ENCODE assay signal across 25 mouse cellular contexts in the genomic region with DNA sequence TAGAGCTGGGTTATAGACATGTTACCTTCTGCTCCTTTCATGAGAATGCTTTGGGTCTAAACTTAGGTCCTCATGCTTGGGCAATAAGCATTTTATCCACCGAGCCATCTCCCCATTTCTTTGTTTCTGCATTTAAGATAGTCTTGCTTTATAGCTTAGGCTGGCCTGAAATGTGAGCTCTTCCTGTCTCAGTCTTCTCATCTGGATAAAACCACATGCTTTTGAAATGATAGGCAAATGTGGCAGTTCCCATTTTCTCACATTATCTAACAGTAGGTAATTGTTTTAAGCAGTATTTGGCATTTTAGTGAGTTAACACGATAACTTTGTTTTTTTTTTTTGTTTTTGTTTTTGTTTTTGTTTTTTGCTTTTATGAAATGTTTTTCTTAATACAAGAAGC.
"Had no signal": no experiment of that assay in that cellular context is flagged by ENCODE, and none has a peak within 500 bp of the region (broad histone marks: within the 10 kb centered on the region; RNA-seq: fewer than 3 reads in every experiment).

No protein-coding gene starts in this region.

- H3K36me3 ChIP-seq: embryonic facial prominence, embryonic 10.5 days; embryonic facial prominence, embryonic 12.5 days; embryonic facial prominence, embryonic 13.5 days; embryonic facial prominence, embryonic 15.5 days; forebrain, embryonic 10.5 days; forebrain, embryonic 12.5 days; forebrain, embryonic 15.5 days had no signal

- H3K27ac ChIP-seq: embryonic facial prominence, embryonic 10.5 days; embryonic facial prominence, embryonic 12.5 days; embryonic facial prominence, embryonic 13.5 days; embryonic facial prominence, embryonic 15.5 days; forebrain, embryonic 10.5 days; forebrain, embryonic 12.5 days; forebrain, embryonic 13.5 days; forebrain, embryonic 15.5 days; gastrocnemius, adult 2 months; heart, adult 2 months had no signal

- H3K9ac ChIP-seq: embryonic facial prominence, embryonic 12.5 days; embryonic facial prominence, embryonic 13.5 days; embryonic facial prominence, embryonic 15.5 days; forebrain, embryonic 12.5 days; forebrain, embryonic 13.5 days; forebrain, embryonic 15.5 days; forebrain, postnatal 0 days had no signal

- DNase-seq: cerebellum, adult 9-10 months; cerebellum, adult 9-11 months; cerebellum, postnatal 10 days; cerebellum, postnatal 14 days; cerebellum, postnatal 25 days; cerebellum, postnatal 36 days; embryo, embryonic 11 days; forebrain, postnatal 0 days; gastrocnemius, adult 2 months; gastrocnemius, postnatal 10 days; gastrocnemius, postnatal 14 days; gastrocnemius, postnatal 25 days; gastrocnemius, postnatal 36 days; heart, adult 11 months; heart, adult 18-20 months; heart, adult 2 months had no signal

- H3K27me3 ChIP-seq: embryonic facial prominence, embryonic 12.5 days; embryonic facial prominence, embryonic 13.5 days; embryonic facial prominence, embryonic 15.5 days; forebrain, embryonic 12.5 days; forebrain, embryonic 13.5 days; forebrain, embryonic 15.5 days had no signal

- H3K4me1 ChIP-seq: embryonic facial prominence, embryonic 13.5 days; embryonic facial prominence, embryonic 15.5 days; forebrain, embryonic 10.5 days; forebrain, embryonic 12.5 days; forebrain, embryonic 13.5 days; forebrain, embryonic 15.5 days had no signal

- H3K9me3 ChIP-seq: embryonic facial prominence, embryonic 10.5 days; embryonic facial prominence, embryonic 12.5 days; embryonic facial prominence, embryonic 13.5 days; embryonic facial prominence, embryonic 15.5 days; forebrain, embryonic 10.5 days; forebrain, embryonic 12.5 days; forebrain, embryonic 13.5 days; forebrain, embryonic 15.5 days had no signal

- H3K4me3 ChIP-seq: embryonic facial prominence, embryonic 10.5 days; embryonic facial prominence, embryonic 12.5 days; embryonic facial prominence, embryonic 13.5 days; embryonic facial prominence, embryonic 15.5 days; erythroblast, embryonic 14.5 days; forebrain, embryonic 10.5 days; forebrain, embryonic 12.5 days; forebrain, embryonic 13.5 days; forebrain, embryonic 15.5 days; gastrocnemius, adult 2 months; heart, adult 2 months had no signal
